In genomic region chr6:114418037-114418436, GRCm38 (mm10) we compare ENCODE assay signal across 16 mouse cellular contexts. TPM values are rescaled to one million over a fixed set of nuclear protein-coding genes. Genes with fewer than 3 reads are reported as not detected.
A peak's percentile ranks its signal among the peaks of the same experiment; 100 is the strongest.
DNase-seq lines count a peak whose midpoint lies in the region; TF ChIP-seq lines count a peak whose summit lies in the region.
"Had no signal": no experiment of that assay in that cellular context is flagged by ENCODE, and none has a peak within 500 bp of the region (broad histone marks: within the 10 kb centered on the region; RNA-seq: fewer than 3 reads in every experiment).

No protein-coding gene starts in this region.

- no peak for TF ChIP-seq CTCF in left cerebral cortex, adult 2 months (IDR thresholded peaks at IDR 0.05)

- DNase-seq in left cerebral cortex, adult 2 months (ENCODE audit: extremely low spot score in 1 of 2, low spot score in 2 of 2), result no peak
- DNase-seq in left cerebral cortex, postnatal 4 days, result no peak
- DNase-seq in adrenal gland, adult 8-10 months, result peak; percentile 82
- peak; percentile 94 for DNase-seq in kidney, adult 9 months
- peak; percentile 47 for DNase-seq in lung, postnatal 25 days (ENCODE audit: low spot score)
- no peak for DNase-seq in thymus, adult 18-20 months
- no peak for DNase-seq in left cerebral cortex, adult 11 months (ENCODE audit: low spot score)
- DNase-seq: cerebellum, adult 9-10 months; gastrocnemius, postnatal 10 days; thymus, adult 2 months had no signal

- peak overlapping the region; percentile 36; the same call in 1 of the 2 replicates for H3K27ac ChIP-seq in left cerebral cortex, adult 2 months
- H3K27ac ChIP-seq: embryonic facial prominence, embryonic 12.5 days; forebrain, embryonic 12.5 days; heart, embryonic 15.5 days; hindbrain, embryonic 14.5 days; liver, embryonic 14.5 days; midbrain, embryonic 12.5 days had no signal

- intact Hi-C loops in left cerebral cortex, adult 2 months (cut with DNase I), result no loop called here
- intact Hi-C loops in left cerebral cortex, postnatal 4 days (cut with DNase I), result no loop called here

- no peak overlapping the region for H3K4me3 ChIP-seq in left cerebral cortex, adult 2 months
- H3K4me3 ChIP-seq: embryonic facial prominence, embryonic 12.5 days; forebrain, embryonic 12.5 days; heart, embryonic 15.5 days; midbrain, embryonic 12.5 days had no signal

RNA-seq across cellular contexts. Expression of gene Hrh1, which starts 20.3 kb away (rescaled TPM):
- 10 to 100 TPM; 24.2 to 25.6 TPM for total RNA-seq in left cerebral cortex, adult 2 months (2021)
- total RNA-seq in left cerebral cortex, postnatal 4 days (2021), result 1 to 10 TPM; 4.9 to 5.1 TPM
- 1 to 10 TPM; 1.0 to 2.7 (median 2.3) TPM for total RNA-seq in adrenal gland, adult 8-10 months (2022)

Comparison
In these comparisons a context has a peak if more than half of its experiments do, and no peak if none do; other contexts are left out.
1. RNA of gene Hrh1, which starts 20.3 kb away (total RNA-seq): 24.2 to 25.6 TPM in left cerebral cortex, adult 2 months; 4.9 to 5.1 TPM in left cerebral cortex, postnatal 4 days and 1.0 to 2.7 TPM in adrenal gland, adult 8-10 months; every median in the first group is over 4 times any median in the second.
2. DNase-seq: peak in adrenal gland, adult 8-10 months (single experiment), kidney, adult 9 months (single experiment) and lung, postnatal 25 days (single experiment); none in left cerebral cortex, adult 2 months (0 of 2), left cerebral cortex, postnatal 4 days (single experiment), thymus, adult 18-20 months (0 of 2) and left cerebral cortex, adult 11 months (single experiment).